Mouse (Mus musculus): Measurements from ENCODE around the gene Bola1.

GRCm38 (mm10) chr3:96155501-96155900 lies 64.0 kb downstream of the Bola1 start:
- TF ChIP-seq CTCF (IDR thresholded peaks at IDR 0.05; ENCODE audit: control insufficient read depth, insufficient read depth, low read length) (no peak), POLR2A (IDR thresholded peaks at IDR 0.05; ENCODE audit: borderline replicate concordance, control insufficient read depth, low read depth, low read length) (no peak)

Measured in bone marrow, adult 2 months (tissue).